ENCODE assay signal across 25 mouse cellular contexts in the genomic region with DNA sequence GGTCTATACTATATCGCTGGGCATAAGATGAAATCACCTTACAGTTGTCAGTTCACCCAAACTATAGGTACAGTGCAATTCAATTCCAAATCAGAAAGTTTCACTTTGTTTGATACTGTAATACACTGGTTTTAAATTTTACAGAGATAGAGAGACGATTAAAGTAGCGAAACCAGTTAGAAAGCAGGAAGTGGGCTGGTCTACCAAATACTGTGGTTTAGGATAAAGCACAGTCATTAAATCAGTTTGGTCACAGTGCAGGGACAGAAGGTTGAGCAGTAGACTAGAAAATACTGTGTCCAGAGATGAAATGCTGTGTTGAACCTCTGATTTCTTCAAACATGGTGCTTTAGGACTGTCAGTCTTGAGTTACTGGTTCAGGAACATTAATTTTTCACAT. TPM values are rescaled to one million over a fixed set of nuclear protein-coding genes. Genes with fewer than 3 reads are reported as not detected.
DNase-seq lines count a peak whose midpoint lies in the region; TF ChIP-seq lines count a peak whose summit lies in the region.
"Had no signal": no experiment of that assay in that cellular context is flagged by ENCODE, and none has a peak within 500 bp of the region (broad histone marks: within the 10 kb centered on the region; RNA-seq: fewer than 3 reads in every experiment).

No protein-coding gene starts in this region.

- TF ChIP-seq RAD21 in MEL (IDR thresholded peaks at IDR 0.05; ENCODE audit: low read depth, low read length): no peak

- H3K4me3 ChIP-seq in MEL (ENCODE audit: control insufficient read depth in 1 of 2, insufficient read depth in 1 of 2, low read depth in 2 of 2, low read length in 2 of 2) (no peak overlapping the region), myocyte (no peak overlapping the region)
- H3K4me3 ChIP-seq: embryonic facial prominence, embryonic 13.5 days; forebrain, embryonic 10.5 days; forebrain, embryonic 15.5 days; limb, embryonic 13.5 days; neural tube, embryonic 13.5 days; stomach, embryonic 15.5 days had no signal

- H3K9me3 ChIP-seq in MEL (replicated peaks; ENCODE audit: insufficient read depth, low read length): no peaks in the 10 kb centered on the region
- H3K9me3 ChIP-seq: embryonic facial prominence, embryonic 13.5 days; forebrain, embryonic 10.5 days; forebrain, embryonic 15.5 days; limb, embryonic 13.5 days; neural tube, embryonic 13.5 days; stomach, embryonic 15.5 days had no signal

- TF ChIP-seq POLR2A in MEL (IDR thresholded peaks at IDR 0.05; ENCODE audit: control insufficient read depth in 1 of 2, insufficient read depth in 1 of 2, low read depth in 1 of 2, low read length in 2 of 2, poor library complexity in 1 of 2): no peak
- TF ChIP-seq POLR2A in myocyte (IDR thresholded peaks at IDR 0.05; ENCODE audit: insufficient read length, low read depth): no peak

- H3K79me2 ChIP-seq in MEL (ENCODE audit: control insufficient read depth, insufficient read depth, low read length, poor library complexity) (no peaks in the 10 kb centered on the region), myocyte (ENCODE audit: control insufficient read depth, insufficient read depth) (no peaks in the 10 kb centered on the region)

- no peaks in the 10 kb centered on the region for H3K4me1 ChIP-seq in MEL (ENCODE audit: control insufficient read depth in 1 of 2, insufficient read depth in 2 of 2, low read length in 2 of 2)
- H3K4me1 ChIP-seq: forebrain, embryonic 10.5 days; forebrain, embryonic 15.5 days; limb, embryonic 13.5 days; stomach, embryonic 15.5 days had no signal

- H3K4me2 ChIP-seq in myocyte (ENCODE audit: low read depth): peak overlapping the region; percentile 13
- H3K4me2 ChIP-seq: embryonic facial prominence, embryonic 13.5 days; forebrain, embryonic 15.5 days; limb, embryonic 13.5 days; liver, embryonic 11.5 days; neural tube, embryonic 13.5 days; stomach, embryonic 15.5 days had no signal

- TF ChIP-seq CTCF in MEL (IDR thresholded peaks at IDR 0.05 in 2 of 3, conservative IDR thresholded peaks at IDR 0.05 in 1 of 3; ENCODE audit: control insufficient read depth in 1 of 3, insufficient read depth in 1 of 3, low read depth in 2 of 3, low read length in 3 of 3, poor library complexity in 1 of 3, severe bottlenecking in 1 of 3): no peak

- no peak overlapping the region for H3ac ChIP-seq in myocyte (ENCODE audit: control insufficient read depth, insufficient read length)

- H3K27ac ChIP-seq in MEL (ENCODE audit: control insufficient read depth, low read depth, low read length): no peak overlapping the region
- H3K27ac ChIP-seq: embryonic facial prominence, embryonic 13.5 days; forebrain, embryonic 10.5 days; forebrain, embryonic 15.5 days; limb, embryonic 13.5 days; neural tube, embryonic 13.5 days; stomach, embryonic 15.5 days had no signal

- H3K27me3 ChIP-seq in MEL (ENCODE audit: control insufficient read depth in 1 of 2, insufficient read depth in 2 of 2, low read length in 2 of 2) (peaks cover 0 to 3% of the 10 kb centered on the region in 2 experiments; a peak in 3 of 4 replicates), myocyte (ENCODE audit: control insufficient read depth, insufficient read depth, insufficient read length) (no peaks in the 10 kb centered on the region)
- H3K27me3 ChIP-seq: embryonic facial prominence, embryonic 13.5 days; forebrain, embryonic 15.5 days; neural tube, embryonic 13.5 days; stomach, embryonic 15.5 days had no signal

- no peak overlapping the region for H3K9ac ChIP-seq in MEL (ENCODE audit: control insufficient read depth, low read depth, low read length, poor library complexity, severe bottlenecking)
- H3K9ac ChIP-seq: embryonic facial prominence, embryonic 13.5 days; forebrain, embryonic 15.5 days; limb, embryonic 13.5 days; neural tube, embryonic 13.5 days; stomach, embryonic 15.5 days had no signal

- no peak for TF ChIP-seq EP300 in MEL (IDR thresholded peaks at IDR 0.05; ENCODE audit: low read depth in 1 of 2, low read length in 2 of 2)

- DNase-seq in MEL (ENCODE audit: low read depth, low spot score): no peak
- DNase-seq in induced T-regulatory cell, adult 2 months (ENCODE audit: low read depth): peak; percentile 36
- no peak for DNase-seq in kidney, adult 8-10 months
- no peak for DNase-seq in heart, adult 8-10 months (ENCODE audit: low spot score)
- no peak for DNase-seq in frontal cortex, postnatal 25 days (ENCODE audit: low spot score in 2 of 2)
- no peak for DNase-seq in adrenal gland, adult (ENCODE audit: inconsistent age in 2 of 2, low spot score in 1 of 2)
- DNase-seq: adrenal gland, adult 8-10 months; cerebellum, adult 8-10 months; cerebellum, postnatal 25 days; heart, postnatal 14 days; kidney, postnatal 14 days; layer of hippocampus, adult 9-11 months; lung, postnatal 36 days; midbrain, embryonic 14.5 days; retina, postnatal 1 day; right cerebral cortex, postnatal 14 days; thymus, postnatal 14 days had no signal

- H3K36me3 ChIP-seq in MEL (ENCODE audit: control insufficient read depth in 1 of 2, insufficient read depth in 2 of 2, low read length in 2 of 2) (no peaks in the 10 kb centered on the region), myocyte (ENCODE audit: control insufficient read depth, insufficient read depth) (no peaks in the 10 kb centered on the region)
- H3K36me3 ChIP-seq: embryonic facial prominence, embryonic 13.5 days; forebrain, embryonic 10.5 days; forebrain, embryonic 15.5 days; limb, embryonic 13.5 days; neural tube, embryonic 13.5 days; stomach, embryonic 15.5 days had no signal

TF ChIP-seq in MEL, 35 proteins besides CTCF, POLR2A, EP300 and RAD21:
- no peak for TF ChIP-seq ZKSCAN1 (IDR thresholded peaks at IDR 0.05; ENCODE audit: low read depth, low read length)
- TF ChIP-seq ETS1 (IDR thresholded peaks at IDR 0.05; ENCODE audit: low read depth, low read length): no peak
- TF ChIP-seq CHD2 (IDR thresholded peaks at IDR 0.05; ENCODE audit: low read length): no peak
- no peak for TF ChIP-seq CHD1 (IDR thresholded peaks at IDR 0.05; ENCODE audit: low read depth, low read length)
- TF ChIP-seq RCOR1 (IDR thresholded peaks at IDR 0.05; ENCODE audit: low read depth, low read length): peak; percentile 88
- TF ChIP-seq USF2 (IDR thresholded peaks at IDR 0.05; ENCODE audit: borderline replicate concordance in 1 of 2, insufficient read depth in 1 of 2, low read depth in 1 of 2, low read length in 2 of 2): no peak
- 0 out of 2 replicates have a peak, but pooled peaks have one; percentile 15 for TF ChIP-seq GATA1 (IDR thresholded peaks at IDR 0.05; ENCODE audit: low read depth, low read length)

TF ChIP-seq in myocyte, 11 proteins besides CTCF, POLR2A, EP300 and RAD21:
- no peak for TF ChIP-seq USF1 (IDR thresholded peaks at IDR 0.05; ENCODE audit: low read depth)
- TF ChIP-seq TCF3 (IDR thresholded peaks at IDR 0.05; ENCODE audit: insufficient read length, low read depth): no peak
- TF ChIP-seq E2F4 (IDR thresholded peaks at IDR 0.05; ENCODE audit: insufficient read depth): no peak
- no peak for TF ChIP-seq MYOD1 (IDR thresholded peaks at IDR 0.05; ENCODE audit: control insufficient read depth in 1 of 3, insufficient read length in 2 of 3, low read depth in 2 of 3)
- no peak for TF ChIP-seq SRF (IDR thresholded peaks at IDR 0.05; ENCODE audit: control insufficient read depth, insufficient read length, low read depth)
- TF ChIP-seq CEBPB (IDR thresholded peaks at IDR 0.05; ENCODE audit: insufficient read depth, poor library complexity, severe bottlenecking): no peak
- no peak for TF ChIP-seq MAX (IDR thresholded peaks at IDR 0.05; ENCODE audit: low read depth)
- TF ChIP-seq TCF12 (IDR thresholded peaks at IDR 0.05; ENCODE audit: insufficient read depth, poor library complexity, severe bottlenecking): no peak

RNA-seq across cellular contexts. Expression of a gene that starts 29.8 kb away (rescaled TPM):
- 0.62 and 1.3 TPM in 2 replicates for total RNA-seq in MEL (2012; rRNA removed)
- polyA plus RNA-seq in MEL (2012; ENCODE audit: insufficient read depth in 1 of 2, insufficient read length in 2 of 2, low read depth in 1 of 2, low replicate concordance in 2 of 2, missing spikeins in 1 of 2) (1 to 10 TPM in 1 of 2 experiments, not detected in 1; 1.3 TPM), myocyte (2012; fragmentation: generic; extraction: Trizol) (2.7 TPM)
- total RNA-seq in heart, adult 8-10 months (2022): 10 to 100 TPM in 3 of 4 experiments, 1 to 10 TPM in 1; 9.5 to 20.6 (median 11.9) TPM

RNA-seq across cellular contexts. Expression of a gene that starts 41.9 kb away (rescaled TPM):
- 24.7 and 25.6 TPM in 2 replicates for total RNA-seq in MEL (2012; rRNA removed)
- polyA plus RNA-seq in MEL (2012; ENCODE audit: insufficient read depth in 1 of 2, insufficient read length in 2 of 2, low read depth in 1 of 2, low replicate concordance in 2 of 2, missing spikeins in 1 of 2) (10 to 100 TPM; 34.0 to 60.3 TPM), myocyte (2012; fragmentation: generic; extraction: Trizol) (11.1 TPM)
- total RNA-seq in heart, adult 8-10 months (2022): 10 to 100 TPM; 24.0 to 30.4 (median 24.7) TPM
